Mouse (Mus musculus): ENCODE measurements around the gene Tmcc1.

Tmcc1 gene

DNA sequence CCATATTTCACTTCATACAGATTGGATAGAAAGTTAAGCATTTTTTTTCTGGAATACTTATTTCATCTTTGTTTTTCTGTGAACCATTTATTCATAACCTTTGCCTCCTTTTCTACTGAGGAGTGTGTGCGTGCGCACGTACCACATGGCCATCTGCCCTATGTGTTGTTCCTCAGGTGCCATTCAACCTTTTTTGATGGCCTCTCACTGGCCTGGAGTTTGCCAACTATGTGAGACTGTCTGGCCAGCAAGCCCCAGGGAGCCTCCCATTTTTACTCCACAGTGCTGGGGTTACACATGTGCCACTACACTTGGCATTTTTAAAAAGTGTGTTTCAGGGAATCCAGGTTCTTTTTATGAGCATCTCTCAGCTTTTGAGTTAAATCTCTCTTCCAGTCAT, 177.4 kb downstream of the Tmcc1 start:
- no peak for DNase-seq (ENCODE audit: low spot score in 2 of 2)

- DNase-seq (ENCODE audit: low spot score in 2 of 2), result no peak
Measured at GRCm38 (mm10) chr6:116014111-116014510, 179.2 kb downstream of the Tmcc1 start.

GRCm38 (mm10) chr6:116013687-116014086, 179.6 kb downstream of the Tmcc1 start:
- no peak for DNase-seq (ENCODE audit: low spot score in 2 of 2)

- DNase-seq (ENCODE audit: low spot score in 2 of 2), result peak; percentile 85 to 91
Measured at GRCm38 (mm10) chr6:116010541-116010940, 182.7 kb downstream of the Tmcc1 start.

- no peak for DNase-seq (ENCODE audit: low spot score in 2 of 2)
Measured at GRCm38 (mm10) chr6:116009426-116009825, 183.9 kb downstream of the Tmcc1 start.

DNA sequence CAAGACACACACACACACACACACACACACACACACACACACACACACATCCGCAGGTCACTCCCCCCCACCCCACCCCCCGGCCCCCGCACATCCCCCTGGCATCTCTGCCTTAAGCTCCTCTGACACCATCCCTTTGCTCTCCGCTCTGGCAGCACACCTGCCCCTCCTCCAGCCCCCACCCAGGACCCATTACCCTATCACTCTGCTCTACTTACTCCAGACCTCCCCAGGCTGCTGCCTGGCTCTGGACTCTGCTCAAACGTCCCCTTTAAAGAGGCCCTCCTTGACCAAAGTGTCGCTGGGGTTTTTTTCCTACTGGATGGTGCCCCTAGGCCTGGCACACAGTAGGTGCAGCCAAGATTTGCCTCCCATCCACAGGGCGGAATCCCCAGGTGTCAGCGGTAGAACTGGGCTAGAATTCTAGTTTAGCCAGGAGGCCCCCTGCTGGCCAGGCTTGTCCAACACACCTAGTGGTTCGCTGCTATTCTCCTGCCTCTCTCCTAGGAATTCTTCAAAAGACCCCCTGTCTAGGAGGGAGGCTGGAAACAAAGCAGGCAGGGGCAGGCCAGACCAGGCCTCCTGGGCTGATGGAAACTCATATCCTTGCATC, 185.6 kb downstream of the Tmcc1 start:
- DNase-seq (ENCODE audit: low spot score in 2 of 2), result peak in 1 of 2 experiments; percentile 69

DNA sequence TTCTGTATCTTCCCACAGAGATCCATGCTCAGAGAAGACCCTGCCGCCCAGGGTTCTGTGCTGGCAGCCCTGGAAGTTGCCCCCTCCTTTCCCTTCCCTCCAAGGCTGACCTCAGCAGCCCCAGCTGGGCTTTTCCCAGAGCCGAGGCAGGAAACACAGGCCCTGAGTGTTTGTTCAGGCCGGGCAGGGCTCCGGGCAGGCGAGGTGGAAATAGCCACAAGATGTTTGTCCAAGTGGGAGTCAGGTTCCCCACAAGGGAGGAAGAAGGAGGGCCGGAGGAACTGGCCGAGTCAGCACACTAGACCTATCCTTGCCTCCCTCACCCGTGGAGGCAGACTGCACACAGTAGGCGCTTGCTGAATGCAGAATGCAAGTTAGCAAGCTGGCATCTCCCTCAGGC, 186.6 kb downstream of the Tmcc1 start:
- no peak for DNase-seq (ENCODE audit: low spot score in 2 of 2)

- no peak for DNase-seq (ENCODE audit: low spot score in 2 of 2)
Measured at GRCm38 (mm10) chr6:116005959-116006288, 187.4 kb downstream of the Tmcc1 start.

DNA sequence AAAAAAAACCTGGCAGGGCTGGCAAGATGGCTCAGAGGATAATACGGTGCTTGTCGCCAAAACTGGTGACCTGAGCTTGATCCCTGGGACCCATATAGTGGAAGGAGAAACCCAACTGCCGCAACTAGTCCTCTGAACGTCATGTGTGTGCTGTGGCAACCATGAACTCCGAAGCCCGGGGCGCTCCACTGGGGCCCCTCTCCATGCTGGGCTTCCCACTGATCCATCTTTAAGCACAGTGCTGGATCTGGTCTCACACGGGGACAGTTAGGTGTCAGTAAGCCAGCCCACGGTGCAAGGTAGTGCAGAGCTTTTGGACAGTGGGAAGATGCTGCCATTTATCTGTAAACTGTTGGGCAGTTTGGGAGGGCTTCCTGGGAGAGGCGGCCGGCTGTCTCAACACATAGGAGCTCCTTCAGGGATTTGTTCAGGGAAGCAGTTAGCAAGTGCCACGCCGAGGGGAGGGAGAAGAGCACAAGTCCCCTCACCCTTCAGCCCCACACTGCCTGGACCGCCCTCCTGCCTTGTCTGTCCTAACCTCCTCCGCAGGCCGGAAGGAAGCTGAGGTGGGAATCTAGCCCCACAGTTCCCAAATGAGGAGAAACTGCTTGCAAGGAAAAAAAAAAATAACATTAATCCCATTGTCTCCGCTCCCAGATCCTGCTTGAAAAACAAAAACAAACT, 187.9 kb downstream of the Tmcc1 start:
- DNase-seq (ENCODE audit: low spot score in 2 of 2), result no peak

DNA sequence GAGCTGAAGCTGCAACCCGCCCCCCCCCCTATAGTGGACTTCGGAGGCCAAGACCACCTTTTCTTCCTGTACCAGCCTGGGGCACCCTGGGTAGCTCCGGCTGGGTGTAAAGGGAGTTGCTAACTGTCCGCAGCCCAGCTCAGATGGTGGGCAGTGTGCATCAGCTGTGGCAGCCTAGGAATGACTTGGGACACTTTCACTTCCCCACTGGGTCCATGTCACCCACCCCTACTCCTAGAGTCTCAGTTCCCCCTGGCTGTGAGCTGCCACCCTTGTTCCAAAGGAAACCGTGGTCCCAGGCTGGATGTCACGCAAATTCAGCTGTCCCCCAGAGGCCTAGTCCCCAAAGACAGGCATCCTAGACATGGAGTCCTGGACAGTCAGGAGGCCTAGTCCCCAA, 188.6 kb downstream of the Tmcc1 start:
- DNase-seq (ENCODE audit: low spot score in 2 of 2), result no peak

- DNase-seq (ENCODE audit: low spot score in 2 of 2), result no peak
Measured at GRCm38 (mm10) chr6:116004069-116004468, 189.2 kb downstream of the Tmcc1 start.

- no peak for DNase-seq (ENCODE audit: low spot score in 2 of 2)
Measured at GRCm38 (mm10) chr6:116003516-116003915, 189.8 kb downstream of the Tmcc1 start.

DNA sequence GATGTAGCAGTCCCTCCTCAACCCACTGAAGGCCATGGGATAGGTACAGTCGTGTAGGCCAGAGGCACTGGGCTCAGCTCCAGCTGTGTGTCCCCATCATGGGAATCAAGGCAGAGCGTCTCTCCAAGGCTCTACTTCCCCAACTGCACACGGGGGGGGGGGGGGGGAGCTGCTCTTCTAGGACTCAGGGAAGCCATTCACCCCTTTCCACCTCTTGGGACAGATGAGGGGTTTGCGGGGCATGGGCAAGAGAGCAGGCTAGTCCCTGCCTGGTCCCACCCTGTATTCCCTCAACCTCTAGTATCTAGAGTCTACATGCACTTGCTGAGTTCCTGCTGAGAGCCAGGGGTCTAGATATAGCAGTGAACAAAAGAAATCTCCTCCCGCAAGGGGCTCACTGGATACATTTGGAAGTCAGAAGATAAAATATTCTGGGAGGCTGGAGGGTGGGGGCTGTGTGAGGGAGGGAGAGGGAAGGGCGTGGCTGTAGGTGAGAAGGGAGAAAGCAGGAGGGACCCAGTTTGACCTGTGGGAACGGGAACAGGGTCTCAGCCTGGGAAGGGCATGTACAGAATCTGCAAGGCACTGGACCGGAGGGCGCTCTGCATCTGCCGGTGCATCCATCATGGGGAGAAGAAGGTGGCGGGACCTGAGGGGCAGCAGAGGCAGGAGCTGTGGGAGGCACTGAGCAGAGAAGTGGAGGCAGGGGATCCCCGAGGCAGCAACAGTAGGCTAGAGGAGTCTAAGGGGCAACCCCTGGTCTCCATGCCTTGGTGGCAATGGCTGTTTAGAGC, 190.8 kb downstream of the Tmcc1 start:
- DNase-seq (ENCODE audit: low spot score in 2 of 2), result no peak

DNA sequence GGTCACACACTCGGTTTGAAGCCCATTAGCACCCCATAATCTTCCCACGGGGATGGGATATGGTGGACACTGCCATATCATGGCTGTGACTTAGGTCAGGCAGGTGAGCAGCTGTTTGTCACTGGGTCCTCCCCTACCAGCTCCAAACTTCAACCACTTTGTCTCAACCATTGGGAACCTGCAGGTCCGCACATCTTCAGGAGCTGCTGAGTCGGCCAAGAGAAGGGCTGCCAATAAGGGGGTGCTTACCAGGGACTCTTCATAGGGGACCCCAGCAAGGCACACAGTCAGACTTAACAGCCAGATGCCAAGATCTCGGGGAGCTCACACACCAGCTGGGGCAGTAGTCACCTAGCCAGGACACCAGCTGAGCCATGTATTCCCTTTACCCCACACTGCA, 192.4 kb downstream of the Tmcc1 start:
- no peak for DNase-seq (ENCODE audit: low spot score in 2 of 2)

DNA sequence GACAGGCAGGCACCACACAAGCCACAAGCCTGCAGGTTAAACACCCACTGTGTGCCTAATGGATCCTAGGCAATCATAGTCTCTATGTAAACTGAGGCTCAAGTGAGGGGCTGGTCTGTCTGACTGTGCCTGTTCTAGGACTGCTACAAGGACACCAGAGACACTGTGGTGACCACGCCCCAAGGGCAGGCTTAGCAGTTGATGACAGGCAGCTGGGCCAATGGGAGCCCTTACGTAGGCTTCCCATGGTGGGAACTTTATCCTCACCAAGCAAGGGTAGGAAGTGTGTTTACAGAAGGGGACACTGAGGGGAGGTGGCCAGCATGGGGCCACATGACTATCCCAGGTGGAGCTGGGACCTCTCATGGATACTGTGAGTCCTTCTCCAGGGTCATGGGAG, 194.1 kb downstream of the Tmcc1 start:
- no peak for DNase-seq (ENCODE audit: low spot score in 2 of 2)

DNA sequence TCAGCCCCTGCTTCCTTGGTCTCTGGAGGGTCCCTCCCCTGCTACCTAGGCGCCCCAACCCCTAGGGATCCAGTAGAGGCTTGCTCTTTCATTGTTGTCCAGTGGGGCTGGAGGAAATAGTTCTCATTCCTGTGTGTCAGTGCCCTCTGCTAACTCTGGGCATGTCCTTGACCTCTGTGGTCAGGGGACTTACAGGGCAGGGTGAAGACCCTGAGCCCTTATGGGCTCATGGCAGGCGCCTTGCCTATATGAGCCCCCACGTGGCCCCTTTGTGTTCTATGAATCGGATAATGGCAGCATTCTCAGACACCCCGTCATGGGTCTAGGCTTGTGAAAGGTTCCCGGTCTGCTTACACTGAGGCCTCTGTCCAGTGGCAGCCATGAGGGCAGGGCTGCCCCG, 194.5 kb downstream of the Tmcc1 start:
- DNase-seq (ENCODE audit: low spot score in 2 of 2), result no peak

DNA sequence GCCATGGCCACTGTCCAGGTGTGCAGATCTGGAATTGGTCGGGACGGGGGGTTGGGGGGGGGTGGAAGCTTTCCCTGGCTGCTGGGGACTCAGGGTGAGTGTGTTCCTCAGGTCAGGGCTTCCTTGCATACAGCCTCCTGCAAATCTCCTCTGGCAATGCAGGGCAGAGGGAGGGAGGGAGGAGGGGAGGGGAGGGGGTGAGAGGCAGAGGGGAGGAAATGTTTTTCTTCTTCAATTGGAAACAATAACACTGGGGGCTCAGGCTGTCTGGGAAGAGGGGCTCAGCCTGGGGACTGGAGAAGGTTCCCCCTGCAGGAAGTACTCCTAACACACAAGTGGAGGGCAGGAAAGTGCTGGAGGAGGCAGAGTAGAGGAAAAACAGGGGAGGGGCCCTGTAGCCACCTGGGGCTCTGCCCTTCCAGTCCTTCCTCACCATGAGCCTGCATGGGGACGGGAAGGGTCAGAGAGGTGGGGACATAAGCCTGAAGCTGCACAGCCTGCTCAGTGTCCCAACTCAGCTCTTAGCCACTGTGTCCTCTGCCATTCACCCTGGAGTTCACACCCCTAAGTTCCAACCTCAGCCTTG, 195.5 kb downstream of the Tmcc1 start:
- DNase-seq (ENCODE audit: low spot score in 2 of 2), result no peak

DNA sequence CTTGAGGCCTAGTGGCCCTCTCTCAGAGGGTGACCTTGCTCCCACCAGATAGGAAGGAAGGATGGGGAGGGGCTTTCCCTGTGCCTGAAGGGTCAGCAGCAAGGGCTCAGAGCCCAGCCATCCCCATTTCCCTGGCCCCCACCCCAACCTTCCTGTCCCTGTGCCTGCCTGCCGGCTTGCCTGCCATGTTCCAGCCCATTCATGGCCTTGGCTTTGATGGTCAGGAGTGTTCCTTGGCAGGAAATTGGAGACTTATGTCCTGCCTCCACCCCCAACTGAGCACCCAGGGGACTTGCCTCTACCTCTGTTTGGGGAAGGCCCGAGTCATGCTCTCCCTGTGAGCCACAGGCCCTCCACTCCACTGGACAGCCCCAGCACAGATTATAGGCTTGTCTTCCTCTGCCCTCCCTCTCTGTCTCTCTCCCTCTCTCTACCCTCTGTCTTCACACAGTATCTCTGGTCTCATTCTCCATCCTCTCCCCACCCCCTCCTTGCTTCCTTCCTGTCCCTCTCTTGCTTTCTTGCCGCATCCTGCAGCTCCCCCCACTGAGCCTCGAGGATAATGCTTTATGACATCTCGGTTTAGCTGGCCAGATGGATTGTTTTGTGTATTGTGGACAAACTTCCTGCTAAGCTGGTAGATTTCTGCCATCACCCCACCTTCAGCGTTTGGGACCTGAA, 197.0 kb downstream of the Tmcc1 start:
- no peak for DNase-seq (ENCODE audit: low spot score in 2 of 2)

- DNase-seq (ENCODE audit: low spot score in 2 of 2), result no peak
Measured at GRCm38 (mm10) chr6:115995531-115995941, 197.8 kb downstream of the Tmcc1 start.

DNA sequence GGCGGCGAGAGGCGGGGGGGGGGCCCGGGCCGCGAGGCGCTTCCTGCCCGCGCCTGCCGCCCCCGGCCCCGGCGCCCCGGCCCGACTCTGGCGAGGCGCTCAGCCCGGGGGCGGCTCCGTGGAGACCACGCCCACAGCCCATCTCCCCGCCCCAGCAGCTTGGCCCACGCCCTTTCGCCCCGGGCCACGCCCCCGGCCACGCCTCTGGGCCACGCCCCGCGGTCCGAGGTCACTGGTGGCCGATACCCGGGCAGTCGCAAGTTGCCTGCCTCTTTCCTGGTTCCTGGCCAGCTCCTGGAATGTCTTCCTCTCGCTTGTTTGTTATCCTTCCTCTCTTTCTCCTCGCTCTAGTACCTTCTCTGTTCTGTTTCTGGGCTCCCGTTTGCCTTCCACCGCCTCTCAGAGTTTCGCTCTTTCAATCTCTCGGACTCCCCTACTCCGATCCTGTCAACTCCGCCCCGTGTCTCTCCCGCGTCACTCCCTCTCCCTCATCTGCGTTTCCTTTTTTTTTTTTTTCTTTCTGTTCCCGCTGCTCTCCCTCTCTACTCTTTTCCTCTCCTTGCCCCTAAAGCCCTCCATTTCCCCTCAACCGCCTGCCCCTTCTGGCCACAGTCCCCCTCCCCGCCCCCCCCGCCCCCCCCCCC, 198.3 kb downstream of the Tmcc1 start, which contains the start of gene Plxnd1:
TSS of gene Plxnd1 (minus strand) at position 129 of the 644 bp plus-strand sequence.
- peak; percentile 64 to 80 for DNase-seq (ENCODE audit: low spot score in 2 of 2)

GRCm38 (mm10) chr6:115994146-115994876, 199.0 kb downstream of the Tmcc1 start:
- peak in 1 of 2 experiments; percentile 47 for DNase-seq (ENCODE audit: low spot score in 2 of 2)

Data from cerebellum, postnatal 4 days (tissue).